Mouse (Mus musculus): ENCODE results near the gene Bves.
"Not testable (repeated sequence)": the region's sequence is repeated elsewhere in the genome, so short reads cannot be mapped to it uniquely, and the experiment has no call there.

Gene Bves

DNA sequence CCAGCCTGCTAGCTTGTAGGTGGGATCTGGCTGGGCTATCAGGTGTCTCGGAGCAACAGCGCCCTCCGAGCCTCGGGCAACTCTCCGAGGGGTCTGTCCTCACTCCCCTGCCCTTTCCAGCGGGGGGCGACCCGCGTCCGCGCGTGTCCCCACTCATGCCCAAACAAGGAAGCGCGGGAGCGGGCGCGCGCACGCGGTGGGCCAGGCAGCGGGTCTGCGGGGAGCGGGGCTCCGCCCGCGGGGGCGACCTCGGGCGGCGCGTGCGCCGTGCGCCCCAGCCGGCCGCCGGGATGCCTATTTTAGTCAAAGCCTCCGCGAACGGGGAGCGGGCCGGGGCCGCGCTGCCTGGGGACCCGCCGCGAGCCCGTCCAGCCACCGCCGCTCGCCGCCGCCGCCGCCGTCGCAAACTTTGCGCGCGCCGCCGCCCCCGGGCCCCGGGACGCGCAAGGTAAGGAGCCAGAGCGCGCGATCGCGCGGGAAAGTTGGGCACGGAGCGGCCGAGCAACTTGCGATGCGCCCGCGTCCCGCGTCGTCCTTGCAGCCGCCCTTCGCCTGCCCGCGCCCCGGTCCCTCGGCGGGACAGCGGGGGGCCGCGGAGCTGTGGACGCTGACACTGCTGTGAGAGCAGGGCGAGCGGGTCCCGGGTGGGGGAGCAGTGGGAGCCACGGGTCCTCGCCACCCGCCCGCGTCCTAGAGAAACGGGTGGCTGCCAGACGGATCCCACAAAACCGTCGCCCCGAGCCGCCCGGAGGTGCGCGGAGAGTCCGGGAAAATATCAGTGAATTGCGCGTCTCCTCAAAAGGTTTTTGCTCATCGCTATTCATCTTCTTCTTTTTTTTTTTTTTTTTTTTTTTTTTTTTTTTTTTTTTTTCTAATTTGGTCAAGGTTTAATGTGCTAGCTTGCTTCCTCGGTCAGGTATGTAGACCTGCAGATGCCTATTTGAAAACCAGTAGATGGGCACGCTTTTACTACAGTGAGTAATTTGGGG lies at the start of gene Bves:
Bves (plus strand) TSS at position 339 of the 989 bp plus-strand sequence.
- DNase-seq (ENCODE audit: low read depth), result no peak

DNA sequence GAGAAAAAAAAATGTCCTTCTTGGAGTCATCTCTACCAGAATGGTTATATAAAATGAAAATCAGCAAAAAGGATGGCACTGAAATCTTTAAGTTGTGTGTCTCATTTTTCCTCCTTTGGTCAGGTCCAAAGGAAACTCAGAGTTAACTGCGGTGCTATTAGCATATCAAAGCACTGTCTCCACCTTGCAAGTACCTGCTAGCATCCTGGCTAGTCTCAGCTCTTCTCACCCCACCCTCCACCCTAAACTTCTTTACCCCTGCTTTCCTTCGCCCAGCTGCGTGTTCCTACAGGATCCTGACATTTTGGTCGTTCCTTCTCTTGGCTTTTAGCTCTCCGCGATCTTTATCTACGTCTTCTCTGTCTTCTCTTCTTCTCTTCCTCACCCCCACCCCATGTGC lies 47.2 kb upstream of the Bves start:
- DNase-seq (ENCODE audit: low read depth), result no peak

DNA sequence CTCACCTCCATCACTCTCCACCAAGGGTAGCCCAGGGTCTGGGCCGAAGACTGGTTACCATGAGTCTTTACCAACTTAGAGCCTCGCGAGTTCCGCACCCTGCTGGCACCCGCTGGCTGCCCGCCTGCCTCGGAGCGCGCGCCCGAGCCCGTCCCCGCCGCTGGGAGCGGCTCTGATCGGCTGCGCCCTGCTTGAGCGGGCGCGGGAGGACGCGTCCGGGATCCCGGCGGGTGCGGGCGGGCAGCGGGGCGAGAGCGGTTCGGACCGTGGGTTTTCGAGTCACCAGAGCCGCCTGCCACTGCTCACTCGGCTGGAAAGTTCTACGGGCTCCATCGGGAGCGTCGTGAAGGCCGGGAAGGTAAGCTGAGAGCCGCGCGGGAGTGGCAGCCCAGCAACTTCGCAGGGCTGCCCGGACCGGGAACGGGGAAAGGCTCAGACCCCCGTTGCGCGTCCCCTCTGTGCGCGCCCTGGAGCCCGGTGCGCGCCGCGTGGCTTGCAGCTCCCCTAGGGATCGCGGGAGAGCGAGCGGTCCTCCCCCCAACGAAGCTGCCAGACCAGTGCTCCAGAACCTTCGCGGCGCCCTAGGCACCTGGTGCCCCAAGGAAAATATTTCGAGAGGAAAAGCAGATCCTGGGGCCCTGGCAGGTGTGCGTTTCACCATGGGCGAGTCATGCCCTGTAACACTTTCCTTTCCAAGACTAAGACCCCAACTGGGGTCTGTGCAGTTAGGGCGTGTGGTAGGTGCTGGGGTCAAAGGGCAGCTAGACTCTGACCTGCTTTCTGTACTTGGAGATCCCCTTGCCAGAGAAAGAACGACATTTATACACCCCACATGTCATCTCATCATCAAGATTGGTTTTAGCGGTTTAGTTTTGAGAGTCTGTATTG lies 46.1 kb upstream of the Bves start:
- no peak for DNase-seq (ENCODE audit: low read depth)

DNA sequence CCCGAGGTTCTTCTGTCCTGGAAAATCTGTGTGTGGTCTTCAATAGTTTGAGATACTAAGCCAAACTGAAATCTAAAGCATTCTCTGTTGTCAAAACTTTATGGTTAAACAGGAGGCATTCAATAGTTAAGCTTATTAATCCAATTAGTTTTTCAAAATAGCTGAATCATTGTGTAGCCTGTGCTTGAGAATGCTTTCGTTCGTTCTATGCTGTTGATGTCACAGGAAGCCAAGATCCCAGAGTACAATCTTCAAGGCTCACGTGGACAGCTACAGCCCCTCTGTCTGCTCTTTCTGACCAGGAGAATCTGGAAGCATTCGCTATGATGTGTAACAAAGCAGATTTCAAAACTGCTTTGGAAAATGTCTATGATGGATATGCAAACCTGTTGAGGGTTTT lies 45.0 kb upstream of the Bves start:
- no peak for DNase-seq (ENCODE audit: low read depth)

DNA sequence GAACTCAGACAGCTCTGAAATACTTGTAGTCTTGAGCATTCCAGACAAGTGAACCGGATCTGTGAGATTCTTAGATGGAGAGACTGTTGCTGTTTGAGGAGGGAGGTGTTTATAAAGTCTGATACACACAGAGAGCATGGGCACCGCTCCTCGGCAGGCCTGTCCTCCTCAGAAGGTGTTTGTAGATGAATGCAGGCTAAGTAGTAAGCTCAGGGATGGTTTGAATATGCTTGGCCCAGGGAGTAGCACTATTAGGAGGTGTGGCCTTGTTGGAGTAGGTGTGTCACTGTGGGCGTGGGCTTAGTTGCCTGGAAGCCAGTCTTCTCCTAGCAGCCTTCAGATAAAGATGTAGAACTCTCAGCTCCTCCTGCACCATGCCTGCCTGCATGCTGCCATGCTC lies 43.4 kb upstream of the Bves start:
- DNase-seq (ENCODE audit: low read depth), result not testable (repeated sequence)

- no peak for DNase-seq (ENCODE audit: low read depth)
Measured at GRCm38 (mm10) chr10:45295093-45295492, 40.5 kb upstream of the Bves start.

DNA sequence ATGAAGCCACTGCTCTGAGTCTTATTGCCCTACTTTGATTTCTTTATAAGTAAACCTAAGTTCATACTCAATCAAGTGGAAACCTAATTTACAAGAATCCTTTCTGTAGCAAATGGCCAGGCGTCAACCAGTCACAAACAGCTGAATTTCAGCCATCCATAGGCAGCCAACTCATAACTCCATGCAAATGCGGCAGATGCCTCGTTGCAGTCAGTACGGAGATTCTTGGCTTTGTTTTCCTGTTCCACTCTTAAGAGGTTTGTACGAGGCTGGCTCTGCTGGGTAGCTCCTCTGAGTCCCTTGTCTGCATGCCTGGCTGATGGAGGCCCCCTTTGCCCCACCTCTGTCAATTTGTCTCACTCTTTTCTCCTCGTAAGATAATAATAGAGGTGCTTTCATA lies 37.1 kb upstream of the Bves start:
- DNase-seq (ENCODE audit: low read depth), result no peak

DNA sequence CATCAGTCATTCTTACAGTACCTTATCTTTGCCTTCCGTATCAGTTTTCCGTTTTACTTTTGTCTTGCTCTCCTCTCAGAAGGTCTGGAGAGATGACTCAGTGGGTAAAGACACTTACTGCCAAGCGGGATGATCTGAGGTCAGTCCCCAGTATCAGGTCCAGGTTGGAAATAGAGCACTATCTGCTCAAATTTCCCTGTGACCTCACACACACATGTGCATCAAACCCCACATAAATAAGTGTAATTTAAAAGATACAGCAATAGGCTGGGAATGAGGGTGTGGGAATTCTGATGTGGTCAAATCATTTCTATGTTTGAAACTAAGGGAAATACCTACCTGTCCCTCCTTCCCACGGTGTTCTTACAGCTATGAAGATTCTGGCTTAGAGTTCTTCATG lies 36.1 kb upstream of the Bves start:
- DNase-seq (ENCODE audit: low read depth), result no peak

DNA sequence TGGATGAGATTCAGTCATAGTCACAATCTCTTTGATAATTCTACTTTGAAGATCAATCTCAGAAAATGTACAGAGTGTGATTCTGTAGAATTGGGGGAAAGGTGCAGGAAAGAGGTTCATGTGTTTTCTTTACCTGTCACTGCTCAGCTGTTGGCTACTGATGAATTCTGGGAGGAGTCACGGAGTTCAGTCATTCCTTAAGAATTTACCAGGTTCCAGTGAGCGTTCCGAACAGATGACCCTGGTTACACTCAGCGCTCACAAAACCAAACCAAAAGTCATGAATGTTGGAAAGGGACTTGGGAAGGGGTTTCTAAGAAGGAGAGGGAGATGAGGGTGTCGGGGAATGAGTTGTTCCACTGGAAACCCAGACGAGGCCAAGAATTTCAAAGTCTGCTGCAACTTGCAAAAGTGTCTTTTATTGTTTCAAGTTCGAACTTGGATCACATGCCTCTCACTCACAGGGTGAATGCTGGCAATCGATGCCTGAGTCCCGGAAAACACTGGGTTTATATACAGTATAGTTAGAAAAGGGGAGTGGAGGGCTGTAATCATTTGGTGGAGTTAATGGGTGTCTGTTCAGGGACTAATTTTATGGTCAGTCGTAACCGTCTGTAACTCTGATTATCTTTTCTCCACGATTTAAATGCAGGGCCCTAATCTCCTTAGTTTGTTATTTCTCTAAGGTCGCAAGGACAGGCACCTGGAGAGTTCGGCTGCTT lies 32.1 kb upstream of the Bves start:
- DNase-seq (ENCODE audit: low read depth), result no peak

DNA sequence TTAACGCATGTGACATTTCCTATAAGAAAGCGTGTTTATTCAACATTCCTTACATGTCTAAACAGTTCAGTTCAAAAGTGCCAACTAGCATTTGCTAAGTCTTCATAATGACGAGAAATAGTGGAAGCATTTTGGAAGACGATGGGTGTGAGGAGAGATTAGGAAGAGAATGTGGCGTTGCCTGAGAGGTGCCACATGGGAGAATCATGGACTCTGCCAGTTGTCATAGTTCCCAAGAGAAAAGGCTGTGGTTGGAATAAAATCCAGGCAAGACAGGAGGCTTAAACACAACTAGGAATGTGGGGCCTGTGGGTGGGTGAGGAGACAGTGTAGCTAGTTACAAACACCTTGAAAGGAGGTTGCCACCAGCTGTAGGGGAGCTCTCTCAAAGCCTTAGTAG lies 30.4 kb upstream of the Bves start:
- no peak for DNase-seq (ENCODE audit: low read depth)

- no peak for DNase-seq (ENCODE audit: low read depth)
Measured at GRCm38 (mm10) chr10:45311129-45311528, 24.4 kb upstream of the Bves start.

GRCm38 (mm10) chr10:45311624-45312023 lies 23.9 kb upstream of the Bves start:
- DNase-seq (ENCODE audit: low read depth), result no peak

GRCm38 (mm10) chr10:45314865-45315264 lies 20.7 kb upstream of the Bves start:
- no peak for DNase-seq (ENCODE audit: low read depth)

DNA sequence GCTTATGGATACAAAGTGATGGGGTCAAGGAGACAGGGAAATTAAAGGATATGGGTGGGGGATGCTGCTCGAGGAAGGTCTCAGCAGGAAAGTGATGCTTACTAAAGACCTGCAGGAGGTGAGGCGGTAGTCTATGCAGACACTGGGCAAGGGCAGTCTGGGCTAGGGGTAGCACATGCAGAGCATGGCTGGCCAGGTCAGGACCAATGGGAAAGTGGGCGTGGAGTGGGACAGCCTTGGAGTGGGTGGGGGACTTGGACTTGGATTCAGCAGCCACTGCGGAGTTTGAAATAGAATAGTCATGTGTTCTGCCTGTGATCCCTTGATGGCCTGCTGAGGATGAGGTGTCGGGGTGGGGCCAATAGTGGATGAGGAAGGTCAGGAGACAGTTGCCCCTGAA lies 16.6 kb upstream of the Bves start:
- no peak for DNase-seq (ENCODE audit: low read depth)

GRCm38 (mm10) chr10:45320296-45320695 lies 15.3 kb upstream of the Bves start:
- no peak for DNase-seq (ENCODE audit: low read depth)

GRCm38 (mm10) chr10:45324159-45324558 lies 11.4 kb upstream of the Bves start:
- DNase-seq (ENCODE audit: low read depth), result no peak

DNA sequence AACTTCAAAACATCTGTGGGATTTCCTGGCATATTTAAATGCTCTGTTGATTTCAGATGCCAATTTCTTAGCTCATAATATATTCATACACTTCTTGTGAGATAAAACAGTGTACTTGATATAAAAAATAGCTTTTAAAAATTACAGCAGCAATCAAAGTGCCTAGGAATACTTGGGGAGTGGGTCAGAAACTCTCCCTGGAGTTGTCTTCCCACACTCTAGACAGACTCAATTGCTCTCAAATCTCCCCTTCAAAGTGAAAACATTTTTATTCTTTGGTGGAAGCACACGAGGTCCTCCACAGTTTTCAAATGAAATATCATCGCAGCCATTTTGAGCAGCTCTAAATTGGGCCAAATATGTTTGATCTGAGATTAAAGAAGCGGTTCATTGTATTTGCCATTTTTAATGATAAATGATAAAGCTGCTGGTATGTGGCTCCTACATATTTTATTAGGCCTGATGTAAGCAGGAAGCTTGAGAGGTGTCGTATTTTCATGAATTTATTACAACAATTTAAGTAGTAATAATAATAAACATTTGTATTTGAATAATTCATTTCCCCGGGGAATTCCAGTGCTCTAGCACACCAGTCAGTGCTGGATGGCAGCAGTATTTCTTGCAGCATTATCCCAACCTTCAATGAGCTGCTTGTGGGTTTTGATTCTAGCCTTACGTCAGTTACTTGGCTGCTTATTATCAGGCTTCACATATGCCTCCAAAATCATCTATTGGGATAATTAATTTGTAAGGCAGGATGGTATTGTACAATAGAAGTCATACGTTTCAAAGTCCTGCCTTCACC lies 7.2 kb upstream of the Bves start:
- DNase-seq (ENCODE audit: low read depth), result no peak

- no peak for DNase-seq (ENCODE audit: low read depth)
Measured at GRCm38 (mm10) chr10:45334925-45335324, 647 bp upstream of the Bves start.

DNA sequence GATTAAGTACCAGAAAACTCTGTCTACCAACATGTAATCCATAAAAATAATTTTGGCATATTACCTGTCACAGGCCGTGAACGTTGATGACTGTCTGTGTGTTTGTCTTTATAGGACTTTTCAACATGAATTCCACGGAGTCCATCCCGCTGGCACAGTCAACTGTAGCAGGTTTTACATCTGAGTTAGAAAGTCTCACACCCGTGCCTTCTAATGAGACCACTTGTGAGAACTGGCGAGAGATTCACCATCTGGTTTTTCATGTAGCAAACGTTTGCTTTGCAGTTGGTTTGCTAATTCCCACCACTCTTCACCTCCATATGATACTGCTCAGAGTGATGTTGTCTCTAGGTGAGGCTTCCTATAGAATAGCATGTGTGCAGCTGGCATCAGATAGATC lies 3.5 kb downstream of the Bves start:
- DNase-seq (ENCODE audit: low read depth), result no peak

DNA sequence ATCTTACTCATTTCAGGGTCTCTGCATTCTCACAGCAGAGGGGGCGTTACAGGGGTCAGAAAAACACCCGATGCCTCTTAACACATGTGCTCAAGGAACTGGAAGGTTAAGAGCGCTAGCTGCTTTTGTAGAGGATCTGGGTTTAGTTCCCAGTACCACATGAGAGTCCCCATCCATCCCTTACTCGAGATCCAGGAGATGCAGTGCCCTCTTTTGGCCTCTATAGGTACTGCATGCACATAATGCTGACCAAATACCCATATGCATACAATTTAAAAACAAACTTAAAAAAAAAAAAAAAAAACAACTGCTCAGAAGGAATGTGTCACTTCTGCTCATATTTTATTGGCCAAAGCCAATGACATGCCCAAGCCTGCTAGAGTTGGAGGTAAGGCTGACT lies 8.8 kb downstream of the Bves start:
- DNase-seq (ENCODE audit: low read depth), result no peak

DNA sequence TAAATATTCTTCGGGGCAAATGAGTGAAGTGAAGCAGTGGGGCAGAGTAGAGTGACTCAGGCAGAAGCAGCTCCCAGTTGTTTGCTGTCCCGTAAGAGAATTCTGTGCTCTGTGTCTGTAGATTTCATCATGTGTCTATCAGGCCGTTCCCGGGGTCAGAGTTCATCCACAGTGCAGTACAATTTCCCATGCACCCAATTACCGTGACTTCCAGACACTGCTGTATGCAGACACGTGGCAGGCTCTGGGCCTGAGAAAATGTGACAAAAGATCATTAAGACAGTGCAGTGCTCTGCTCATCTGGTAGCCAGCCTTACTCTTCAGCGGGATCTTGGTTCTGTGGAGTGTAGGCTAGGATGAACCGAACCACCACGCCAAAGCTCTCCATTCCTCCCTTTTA lies 9.6 kb downstream of the Bves start:
- DNase-seq (ENCODE audit: low read depth), result no peak

Measured in fibroblast of lung, adult 2 months (primary cell).